Mouse (Mus musculus) kidney, adult 9 months (tissue): ENCODE measurements around the gene Cdkal1.
A peak's percentile ranks its signal among the peaks of the same experiment; 100 is the strongest.

Source experiments
- DNase-seq: peaks from one replicate; pipeline ENCODE4 v3.0.0; 2022

Gene Cdkal1

GRCm38 (mm10) chr13:29807930-29808329 is 47.5 kb downstream of the Cdkal1 start:
- DNase-seq: no peak

- no peak for DNase-seq
These were observed 48.6 kb downstream of the Cdkal1 start for GRCm38 (mm10) chr13:29806871-29807270.

GRCm38 (mm10) chr13:29805296-29805695 is 50.2 kb downstream of the Cdkal1 start:
- no peak for DNase-seq

GRCm38 (mm10) chr13:29804034-29804433 is 51.4 kb downstream of the Cdkal1 start:
- DNase-seq: peak; percentile 59

- DNase-seq: no peak
These were observed 52.8 kb downstream of the Cdkal1 start for GRCm38 (mm10) chr13:29802699-29803098.

- DNase-seq: no peak
These were observed 55.4 kb downstream of the Cdkal1 start for GRCm38 (mm10) chr13:29800078-29800477.

- no peak for DNase-seq
These were observed 63.4 kb downstream of the Cdkal1 start for GRCm38 (mm10) chr13:29792112-29792511.

GRCm38 (mm10) chr13:29791439-29791838 is 64.0 kb downstream of the Cdkal1 start:
- DNase-seq: no peak

- no peak for DNase-seq
These were observed 68.5 kb downstream of the Cdkal1 start for GRCm38 (mm10) chr13:29786984-29787383.

GRCm38 (mm10) chr13:29784894-29785293 is 70.6 kb downstream of the Cdkal1 start:
- no peak for DNase-seq

- no peak for DNase-seq
These were observed 74.1 kb downstream of the Cdkal1 start for GRCm38 (mm10) chr13:29781332-29781731.

GRCm38 (mm10) chr13:29780713-29781112 is 74.8 kb downstream of the Cdkal1 start:
- peak; percentile 87 for DNase-seq

GRCm38 (mm10) chr13:29779519-29779918 is 76.0 kb downstream of the Cdkal1 start:
- no peak for DNase-seq

- DNase-seq: no peak
These were observed 76.4 kb downstream of the Cdkal1 start for GRCm38 (mm10) chr13:29779116-29779515.

GRCm38 (mm10) chr13:29778124-29778523 is 77.3 kb downstream of the Cdkal1 start:
- no peak for DNase-seq

GRCm38 (mm10) chr13:29777225-29777624 is 78.2 kb downstream of the Cdkal1 start:
- DNase-seq: peak; percentile 25

- no peak for DNase-seq
These were observed 79.8 kb downstream of the Cdkal1 start for GRCm38 (mm10) chr13:29775603-29776230.

- peak; percentile 63 for DNase-seq
These were observed 81.9 kb downstream of the Cdkal1 start for GRCm38 (mm10) chr13:29773563-29773962.

GRCm38 (mm10) chr13:29772970-29773369 is 82.5 kb downstream of the Cdkal1 start:
- DNase-seq: no peak

- DNase-seq: peak; percentile 74
These were observed 85.6 kb downstream of the Cdkal1 start for GRCm38 (mm10) chr13:29769647-29770436.

GRCm38 (mm10) chr13:29768104-29768503 is 87.4 kb downstream of the Cdkal1 start:
- no peak for DNase-seq

GRCm38 (mm10) chr13:29767587-29767986 is 87.9 kb downstream of the Cdkal1 start:
- no peak for DNase-seq

- no peak for DNase-seq
These were observed 89.1 kb downstream of the Cdkal1 start for GRCm38 (mm10) chr13:29766377-29766776.

- no peak for DNase-seq
These were observed 90.2 kb downstream of the Cdkal1 start for GRCm38 (mm10) chr13:29765296-29765695.
